In genomic region chr3:96688854-96689253, GRCm38 (mm10) we compare ENCODE assay signal across 27 mouse cellular contexts. TPM values are rescaled to one million over a fixed set of nuclear protein-coding genes. Genes with fewer than 3 reads are reported as not detected.
DNase-seq lines count a peak whose midpoint lies in the region; ATAC-seq lines count a peak whose summit lies in the region.
"Had no signal": no experiment of that assay in that cellular context is flagged by ENCODE, and none has a peak within 500 bp of the region (broad histone marks: within the 10 kb centered on the region; RNA-seq: fewer than 3 reads in every experiment).

No protein-coding gene starts in this region.

- H3K36me3 ChIP-seq in megakaryocyte, embryonic 14.5 days (replicated peaks; ENCODE audit: low read length), result peaks cover 34% of the 10 kb centered on the region
- H3K36me3 ChIP-seq: embryonic facial prominence, embryonic 10.5 days; embryonic facial prominence, embryonic 13.5 days; forebrain, embryonic 12.5 days; forebrain, embryonic 15.5 days; hindbrain, embryonic 10.5 days had no signal

- DNase-seq in MEL-GATA-1-ER (ENCODE audit: extremely low read depth, low read depth), result peak; percentile 70
- no peak for DNase-seq in adrenal gland, postnatal 4 days (ENCODE audit: low spot score in 2 of 2)
- no peak for DNase-seq in heart, postnatal 4 days
- DNase-seq: adrenal gland, adult 8-10 months; adrenal gland, postnatal 25 days; cerebellum, adult 11 months; cerebellum, adult 2 months; cerebellum, adult 9-11 months; cerebellum, postnatal 25 days; embryo, embryonic 11 days; gastrocnemius, postnatal 25 days; kidney, adult 18-20 months; kidney, adult 9 months had no signal

- H3K9me3 ChIP-seq in megakaryocyte, embryonic 14.5 days, result no peaks in the 10 kb centered on the region
- H3K9me3 ChIP-seq: embryonic facial prominence, embryonic 10.5 days; embryonic facial prominence, embryonic 13.5 days; forebrain, embryonic 12.5 days; forebrain, embryonic 15.5 days; hindbrain, embryonic 10.5 days had no signal

- peaks cover 11% of the 10 kb centered on the region for H3K27me3 ChIP-seq in megakaryocyte, embryonic 14.5 days (replicated peaks)
- H3K27me3 ChIP-seq: forebrain, embryonic 15.5 days had no signal

- peak overlapping the region; percentile 85 for H3K4me3 ChIP-seq in megakaryocyte, embryonic 14.5 days (replicated peaks)
- H3K4me3 ChIP-seq: embryonic facial prominence, embryonic 10.5 days; embryonic facial prominence, embryonic 13.5 days; erythroblast, embryonic 14.5 days; forebrain, embryonic 12.5 days; forebrain, embryonic 15.5 days; hindbrain, embryonic 10.5 days had no signal

- ATAC-seq in megakaryocyte, adult 5-6 weeks (ENCODE audit: poor library complexity, severe bottlenecking), result no peak
- peak; percentile 17; the same call in 1 of the 2 replicates for ATAC-seq in granulocyte monocyte progenitor cell, adult 5-6 weeks (replicated peaks; ENCODE audit: poor library complexity, severe bottlenecking)
- ATAC-seq: CD4-positive, CD25-positive, alpha-beta regulatory T cell, adult 4 months; forebrain, embryonic 15.5 days; hindbrain, postnatal 0 days; inflammation-experienced regulatory T-cells, adult 6 months; intestine, embryonic 16.5 days had no signal

- H3K4me1 ChIP-seq in megakaryocyte, embryonic 14.5 days, result peaks cover 82% of the 10 kb centered on the region

RNA-seq across cellular contexts. Expression of gene Pias3, which starts 7.3 kb away (rescaled TPM):
- polyA plus RNA-seq in megakaryocyte, embryonic 14.5 days (2012; ENCODE audit: insufficient read depth, low replicate concordance), result 30.6 and 32.8 TPM in 2 replicates
- total RNA-seq in megakaryocyte, adult 5-6 weeks (2015), result 18.6 and 26.6 TPM in 2 replicates
- total RNA-seq in megakaryocyte, adult 5-6 weeks (2017), result 10.3 and 13.4 TPM in 2 replicates
- total RNA-seq in granulocyte monocyte progenitor cell, adult 5-6 weeks (2014; fragmentation: Nextera tagmentation), result 8.1 and 14.4 TPM in 2 replicates
- 3.3 and 8.2 TPM in 2 replicates for total RNA-seq in granulocyte monocyte progenitor cell, adult 5-6 weeks (2017)
- total RNA-seq in adrenal gland, postnatal 4 days (2021), result 10 to 100 TPM; 50.1 to 55.1 TPM
- total RNA-seq in heart, postnatal 4 days (2021), result 10 to 100 TPM; 23.6 to 27.3 TPM

RNA-seq across cellular contexts. Expression of gene Ankrd35, which starts 18.9 kb away (rescaled TPM):
- polyA plus RNA-seq in megakaryocyte, embryonic 14.5 days (2012; ENCODE audit: insufficient read depth, low replicate concordance), result 9.5 and 30.5 TPM in 2 replicates
- total RNA-seq in megakaryocyte, adult 5-6 weeks (2015), result not detected in 2 replicates
- total RNA-seq in megakaryocyte, adult 5-6 weeks (2017), result not detected in 2 replicates
- total RNA-seq in granulocyte monocyte progenitor cell, adult 5-6 weeks (2014; fragmentation: Nextera tagmentation), result not detected in 2 replicates
- not detected in 2 replicates for total RNA-seq in granulocyte monocyte progenitor cell, adult 5-6 weeks (2017)
- 1 to 10 TPM; 2.7 to 3.3 TPM for total RNA-seq in adrenal gland, postnatal 4 days (2021)
- under 1 TPM; 0.14 to 0.19 TPM for total RNA-seq in heart, postnatal 4 days (2021)
- total RNA-seq: common myeloid progenitor, adult 5-6 weeks had no signal
- polyA plus RNA-seq: CD4-positive, CD25-positive, alpha-beta regulatory T cell, adult 4 months; erythroblast, embryonic 14.5 days had no signal

RNA-seq across cellular contexts. Expression of gene Nudt17, which starts 19.5 kb away (rescaled TPM):
- polyA plus RNA-seq in megakaryocyte, embryonic 14.5 days (2012; ENCODE audit: insufficient read depth, low replicate concordance), result 0.17 TPM in 1 of 2 replicates, not detected in the other
- 1.7 and 1.9 TPM in 2 replicates for total RNA-seq in megakaryocyte, adult 5-6 weeks (2015)
- 0.73 TPM in 1 of 2 replicates, not detected in the other for total RNA-seq in megakaryocyte, adult 5-6 weeks (2017)
- total RNA-seq in granulocyte monocyte progenitor cell, adult 5-6 weeks (2014; fragmentation: Nextera tagmentation), result not detected in 2 replicates
- 0.31 TPM in 1 of 2 replicates, not detected in the other for total RNA-seq in granulocyte monocyte progenitor cell, adult 5-6 weeks (2017)
- total RNA-seq in adrenal gland, postnatal 4 days (2021), result 1 to 10 TPM; 2.7 to 3.6 TPM
- total RNA-seq in heart, postnatal 4 days (2021), result 1 to 10 TPM; 3.5 to 3.6 TPM
- total RNA-seq: common myeloid progenitor, adult 5-6 weeks had no signal

RNA-seq across cellular contexts. Expression of gene Polr3c, which starts 38.6 kb away (rescaled TPM):
- polyA plus RNA-seq in megakaryocyte, embryonic 14.5 days (2012; ENCODE audit: insufficient read depth, low replicate concordance), result 0.70 and 5.0 TPM in 2 replicates
- 39.3 and 44.2 TPM in 2 replicates for total RNA-seq in megakaryocyte, adult 5-6 weeks (2015)
- 18.7 and 28.7 TPM in 2 replicates for total RNA-seq in megakaryocyte, adult 5-6 weeks (2017)
- 30.8 and 38.8 TPM in 2 replicates for total RNA-seq in granulocyte monocyte progenitor cell, adult 5-6 weeks (2014; fragmentation: Nextera tagmentation)
- total RNA-seq in granulocyte monocyte progenitor cell, adult 5-6 weeks (2017), result 22.4 and 22.5 TPM in 2 replicates
- 10 to 100 TPM; 39.5 to 43.4 TPM for total RNA-seq in adrenal gland, postnatal 4 days (2021)
- 10 to 100 TPM; 26.1 to 27.3 TPM for total RNA-seq in heart, postnatal 4 days (2021)

RNA-seq across cellular contexts. Expression of gene Rnf115, which starts 38.6 kb away (rescaled TPM):
- polyA plus RNA-seq in megakaryocyte, embryonic 14.5 days (2012; ENCODE audit: insufficient read depth, low replicate concordance), result 2.5 and 19.1 TPM in 2 replicates
- 136 and 137 TPM in 2 replicates for total RNA-seq in megakaryocyte, adult 5-6 weeks (2015)
- total RNA-seq in megakaryocyte, adult 5-6 weeks (2017), result 135 and 150 TPM in 2 replicates
- total RNA-seq in granulocyte monocyte progenitor cell, adult 5-6 weeks (2014; fragmentation: Nextera tagmentation), result 41.1 and 65.6 TPM in 2 replicates
- 55.3 and 71.5 TPM in 2 replicates for total RNA-seq in granulocyte monocyte progenitor cell, adult 5-6 weeks (2017)
- 10 to 100 TPM; 37.0 to 39.7 TPM for total RNA-seq in adrenal gland, postnatal 4 days (2021)
- 10 to 100 TPM; 25.3 to 25.6 TPM for total RNA-seq in heart, postnatal 4 days (2021)
